Mouse (Mus musculus) midbrain, embryonic 15.5 days (tissue): ENCODE measurements around the gene Allc. TPM values are rescaled to one million over a fixed set of nuclear protein-coding genes. Genes with fewer than 3 reads are reported as not detected.

ENCODE experiments used
- ATAC-seq: fragments of 200-750 bp; cut with Nextera tagmentation; replicated peaks from 2 replicates; pipeline ENCODE4 v1.8.0; 2017; ENCODE audit warnings: moderate TSS enrichment
- H3K27ac ChIP-seq: fragments of 300-500 bp; sonication (generic); 2 replicates; pipeline ENCODE4 v1.5.1; 2015; ENCODE audit warnings: mild to moderate bottlenecking, inconsistent platforms
- H3K27me3 ChIP-seq: fragments of 300-500 bp; sonication (generic); replicated peaks from 2 replicates; pipeline ENCODE4 v1.6.1; 2015; ENCODE audit warnings: inconsistent platforms
- H3K36me3 ChIP-seq: fragments of 300-500 bp; sonication (generic); replicated peaks from 2 replicates; pipeline ENCODE4 v1.6.1; 2015; ENCODE audit warnings: inconsistent platforms
- H3K4me1 ChIP-seq: fragments of 300-500 bp; sonication (generic); 2 replicates; pipeline ENCODE4 v1.6.1; 2015; ENCODE audit warnings: inconsistent platforms
- H3K4me2 ChIP-seq: fragments of 300-500 bp; sonication (generic); 2 replicates; pipeline ENCODE4 v1.6.1; 2015; ENCODE audit warnings: inconsistent platforms, mild to moderate bottlenecking, moderate library complexity
- H3K4me3 ChIP-seq: fragments of 300-500 bp; sonication (generic); 2 replicates; pipeline ENCODE4 v1.5.1; 2015; ENCODE audit warnings: mild to moderate bottlenecking, inconsistent platforms
- H3K9ac ChIP-seq: fragments of 300-500 bp; sonication (generic); 2 replicates; pipeline ENCODE4 v1.6.1; 2015; ENCODE audit warnings: mild to moderate bottlenecking, inconsistent platforms
- H3K9me3 ChIP-seq: fragments of 300-500 bp; sonication (generic); 2 replicates; pipeline ENCODE4 v1.6.1; 2016; ENCODE audit warnings: inconsistent platforms
- WGBS: fragments of 180-500 bp; shearing (Covaris S2); methylation state at CpG from one replicate; pipeline ENCODE4 v1.1.7; 2015; ENCODE audit warnings: mixed read lengths; 5-methylcytosine and 5-hydroxymethylcytosine counted together
- polyA plus RNA-seq: library from polyadenylated mRNA; unstranded; fragments of >200 nt; fragmentation: Nextera tagmentation; extraction: Ambion mirVana; gene quantifications from 2 replicates; pipeline ENCODE4 v1.2.1, GENCODE M21; 2015

Gene Allc
- polyA plus RNA-seq, 1 experiment from 2014 or later = 0.23 TPM

GRCm38 (mm10) chr12:28607546-28608305 lies 25.4 kb upstream of the Allc start:
- H3K36me3 ChIP-seq = no peaks in the 10 kb centered on the region
- WGBS = 21% methylated on average over 17 of the region's 17 CpGs
- peak; percentile 88 for ATAC-seq
- H3K27ac ChIP-seq = peak overlapping the region; percentile 87
- H3K9ac ChIP-seq = peak overlapping the region; percentile 17
- peak overlapping the region; percentile 47 for H3K4me2 ChIP-seq
- H3K4me1 ChIP-seq = peaks cover 21% of the 10 kb centered on the region
- peak overlapping the region; percentile 18 for H3K4me3 ChIP-seq
- H3K27me3 ChIP-seq = no peaks in the 10 kb centered on the region
- no peaks in the 10 kb centered on the region for H3K9me3 ChIP-seq

- ATAC-seq = no peak
- Histone ChIP-seq H3K9me3 (no peaks in the 10 kb centered on the region), H3K36me3 (no peaks in the 10 kb centered on the region), H3K27ac (no peak overlapping the region), H3K4me3 (no peak overlapping the region), H3K4me1 (peaks cover 28% of the 10 kb centered on the region), H3K9ac (no peak overlapping the region), H3K4me2 (no peak overlapping the region), H3K27me3 (no peaks in the 10 kb centered on the region)
- 53% methylated on average over 1 of the region's 1 CpGs for WGBS
Observed at GRCm38 (mm10) chr12:28603494-28603893, 21.2 kb upstream of the Allc start.

DNA sequence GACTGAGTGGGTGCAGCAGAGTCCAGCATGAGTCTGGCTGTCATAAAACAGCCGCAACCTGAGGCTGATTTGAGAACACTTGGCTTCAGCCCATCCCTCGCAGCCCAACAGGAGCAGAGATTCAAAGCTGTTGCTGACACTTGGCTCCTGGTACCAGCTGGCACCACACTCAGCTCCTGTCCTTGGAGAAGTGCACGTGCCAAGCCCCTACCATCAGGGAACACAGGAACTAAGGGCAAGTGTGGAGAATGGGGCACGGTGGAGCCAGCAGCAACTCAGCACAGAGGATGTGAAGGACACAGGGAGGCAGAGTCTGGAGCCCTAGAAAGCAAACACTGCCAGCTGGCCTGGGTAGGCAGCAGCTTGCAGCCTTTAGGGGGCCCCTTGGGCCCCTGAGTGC lies 19.9 kb upstream of the Allc start:
- Histone ChIP-seq H3K9me3 (no peaks in the 10 kb centered on the region), H3K4me1 (peaks cover 16% of the 10 kb centered on the region), H3K36me3 (no peaks in the 10 kb centered on the region), H3K27ac (no peak overlapping the region), H3K4me2 (no peak overlapping the region), H3K27me3 (no peaks in the 10 kb centered on the region), H3K4me3 (no peak overlapping the region), H3K9ac (no peak overlapping the region)
- ATAC-seq = peak; percentile 31; the same call in 1 of the 2 replicates
- 20% methylated on average over 4 of the region's 4 CpGs for WGBS

GRCm38 (mm10) chr12:28598526-28598991 lies 16.2 kb upstream of the Allc start:
- WGBS = 61% methylated on average over 2 of the region's 2 CpGs
- Histone ChIP-seq H3K27ac (no peak overlapping the region), H3K4me1 (peaks cover 11% of the 10 kb centered on the region; the same call in 1 of the 2 replicates), H3K9ac (no peak overlapping the region), H3K9me3 (no peaks in the 10 kb centered on the region), H3K4me2 (no peak overlapping the region), H3K27me3 (no peaks in the 10 kb centered on the region), H3K4me3 (no peak overlapping the region), H3K36me3 (no peaks in the 10 kb centered on the region)
- peak; percentile 73; the same call in 1 of the 2 replicates for ATAC-seq

- no peak overlapping the region for H3K27ac ChIP-seq
Observed at GRCm38 (mm10) chr12:28598110-28598509, 15.8 kb upstream of the Allc start.

GRCm38 (mm10) chr12:28597699-28598098 lies 15.4 kb upstream of the Allc start:
- Histone ChIP-seq H3K4me2 (no peak overlapping the region), H3K9ac (no peak overlapping the region), H3K27me3 (no peaks in the 10 kb centered on the region), H3K4me1 (peaks cover 11% of the 10 kb centered on the region; the same call in 1 of the 2 replicates), H3K4me3 (no peak overlapping the region), H3K27ac (no peak overlapping the region), H3K9me3 (no peaks in the 10 kb centered on the region), H3K36me3 (no peaks in the 10 kb centered on the region)
- 88% methylated on average over 9 of the region's 9 CpGs for WGBS
- no peak for ATAC-seq

More at GRCm38 (mm10) chr12:28598110-28598509, 15.8 kb upstream of the Allc start:
- no peak overlapping the region for H3K4me3 ChIP-seq
- H3K36me3 ChIP-seq = no peaks in the 10 kb centered on the region
- ATAC-seq = no peak
- H3K9ac ChIP-seq = no peak overlapping the region
- WGBS = 72% methylated on average over 3 of the region's 3 CpGs
- H3K27me3 ChIP-seq = no peaks in the 10 kb centered on the region
- no peaks in the 10 kb centered on the region for H3K9me3 ChIP-seq
- H3K4me1 ChIP-seq = peaks cover 11% of the 10 kb centered on the region; the same call in 1 of the 2 replicates
- H3K4me2 ChIP-seq = no peak overlapping the region

DNA sequence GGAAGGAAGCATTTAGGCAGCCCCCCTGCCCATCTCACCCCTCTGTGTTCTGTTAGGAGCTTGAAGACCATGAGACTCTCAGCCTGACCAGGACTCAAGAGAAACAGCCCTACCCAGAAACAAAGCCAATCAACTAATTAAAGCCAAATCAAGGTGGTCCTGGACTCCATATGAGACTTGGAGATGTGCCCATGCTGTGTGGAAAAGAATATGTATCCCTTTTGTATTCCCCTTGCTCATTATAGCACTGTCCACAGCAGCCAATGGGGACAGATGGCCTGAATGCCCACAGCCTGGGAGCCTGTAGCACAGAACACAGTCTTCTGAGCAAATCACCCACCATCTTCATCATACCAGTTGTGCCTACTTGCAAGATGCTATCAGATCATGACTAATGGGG lies 14.5 kb upstream of the Allc start:
- no peak overlapping the region for H3K27ac ChIP-seq
- no peaks in the 10 kb centered on the region for H3K27me3 ChIP-seq
- H3K9ac ChIP-seq = no peak overlapping the region
- peaks cover 3% of the 10 kb centered on the region; the same call in 1 of the 2 replicates for H3K4me1 ChIP-seq
- no peak for ATAC-seq
- H3K4me3 ChIP-seq = no peak overlapping the region
- H3K4me2 ChIP-seq = no peak overlapping the region
- no peaks in the 10 kb centered on the region for H3K9me3 ChIP-seq
- no peaks in the 10 kb centered on the region for H3K36me3 ChIP-seq

DNA sequence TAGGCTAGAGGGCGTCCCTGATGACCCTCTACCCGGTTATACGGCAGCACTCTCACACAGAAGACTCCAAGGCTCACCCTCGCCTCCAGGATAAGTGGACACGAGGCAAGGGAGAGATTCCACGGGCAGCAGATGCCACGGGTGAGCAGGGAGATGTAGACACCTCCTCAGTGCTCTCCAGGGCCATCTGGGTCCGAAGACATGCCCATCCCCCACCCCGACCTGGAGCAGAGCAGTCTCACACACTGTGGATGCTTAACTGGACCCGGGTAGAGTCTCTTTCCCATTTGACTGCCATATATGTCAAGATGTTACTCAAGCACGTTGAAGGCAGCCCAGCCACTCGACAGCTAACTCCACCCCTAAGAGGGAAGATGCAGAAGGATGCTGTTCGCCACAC lies 8.1 kb upstream of the Allc start:
- no peak overlapping the region for H3K9ac ChIP-seq
- 48% methylated on average over 13 of the region's 13 CpGs for WGBS
- H3K9me3 ChIP-seq = no peaks in the 10 kb centered on the region
- no peaks in the 10 kb centered on the region for H3K36me3 ChIP-seq
- no peak overlapping the region for H3K4me3 ChIP-seq
- H3K27ac ChIP-seq = peak overlapping the region; percentile 73
- no peaks in the 10 kb centered on the region for H3K27me3 ChIP-seq
- peaks cover 31% of the 10 kb centered on the region for H3K4me1 ChIP-seq
- no peak for ATAC-seq
- no peak overlapping the region for H3K4me2 ChIP-seq

- WGBS = 10% methylated on average over 24 of the region's 24 CpGs
- no peaks in the 10 kb centered on the region for H3K36me3 ChIP-seq
- ATAC-seq = peak; percentile 93
- H3K9me3 ChIP-seq = no peaks in the 10 kb centered on the region
- H3K4me2 ChIP-seq = peak overlapping the region; percentile 53
- peak overlapping the region; percentile 73 for H3K27ac ChIP-seq
- H3K4me3 ChIP-seq = peak overlapping the region; percentile 29
- H3K9ac ChIP-seq = peak overlapping the region; percentile 36; the same call in 1 of the 2 replicates
- peaks cover 31% of the 10 kb centered on the region for H3K4me1 ChIP-seq
- H3K27me3 ChIP-seq = no peaks in the 10 kb centered on the region
Observed at GRCm38 (mm10) chr12:28589090-28589868, 7.0 kb upstream of the Allc start.

DNA sequence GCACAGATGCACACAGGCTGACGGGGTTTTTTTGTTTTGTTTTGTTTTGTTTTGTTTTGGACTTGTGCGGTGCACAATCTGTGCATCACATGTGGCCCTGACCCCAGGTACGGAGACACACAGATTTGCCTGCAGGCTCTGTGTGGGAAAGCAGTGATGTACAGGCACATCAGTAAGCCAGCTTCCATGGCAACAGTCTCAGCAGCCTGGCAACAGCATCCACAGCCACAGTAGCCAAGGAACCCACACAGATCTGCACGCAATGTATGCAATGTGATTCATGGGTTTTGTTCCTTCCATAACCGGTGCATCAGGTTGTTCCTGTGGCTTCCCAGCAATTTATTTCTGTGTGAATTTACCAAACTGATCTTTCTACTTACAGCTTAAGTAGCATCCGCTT lies 5.6 kb upstream of the Allc start:
- Histone ChIP-seq H3K9ac (no peak overlapping the region), H3K4me3 (no peak overlapping the region), H3K9me3 (no peaks in the 10 kb centered on the region), H3K4me1 (peaks cover 31% of the 10 kb centered on the region), H3K27ac (peak overlapping the region; percentile 73), H3K36me3 (no peaks in the 10 kb centered on the region), H3K4me2 (no peak overlapping the region), H3K27me3 (no peaks in the 10 kb centered on the region)
- 37% methylated on average over 6 of the region's 6 CpGs for WGBS
- peak; percentile 56 for ATAC-seq

GRCm38 (mm10) chr12:28584036-28584435 lies 1.7 kb upstream of the Allc start:
- no peaks in the 10 kb centered on the region for H3K36me3 ChIP-seq
- no peak for ATAC-seq
- peaks cover 18% of the 10 kb centered on the region for H3K4me1 ChIP-seq

DNA sequence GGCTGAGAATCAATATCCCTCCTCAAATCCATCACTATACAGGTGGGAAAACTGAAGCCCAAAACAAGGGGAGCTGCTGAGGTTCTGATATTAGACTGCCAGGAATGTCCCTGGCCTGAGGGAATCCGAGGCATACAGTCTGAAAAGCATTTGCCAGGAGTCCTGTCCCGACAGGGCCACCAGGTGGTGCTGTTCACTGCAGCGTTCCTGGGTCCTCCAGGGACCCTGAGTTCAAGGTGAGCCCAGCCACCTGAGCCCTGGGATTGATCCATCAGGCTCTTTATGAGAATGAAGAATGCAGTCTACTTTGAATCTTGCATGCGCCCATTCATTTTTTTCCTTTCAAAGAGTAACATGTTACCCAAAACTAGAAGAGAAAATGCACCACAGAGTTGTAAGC lies 3.2 kb downstream of the Allc start:
- H3K4me1 ChIP-seq = no peaks in the 10 kb centered on the region
- no peak overlapping the region for H3K9ac ChIP-seq
- WGBS = 29% methylated on average over 4 of the region's 4 CpGs
- H3K36me3 ChIP-seq = no peaks in the 10 kb centered on the region
- H3K9me3 ChIP-seq = no peaks in the 10 kb centered on the region
- H3K4me2 ChIP-seq = no peak overlapping the region
- no peaks in the 10 kb centered on the region for H3K27me3 ChIP-seq
- ATAC-seq = no peak
- no peak overlapping the region for H3K27ac ChIP-seq
- H3K4me3 ChIP-seq = no peak overlapping the region

More at GRCm38 (mm10) chr12:28584036-28584435, 1.7 kb upstream of the Allc start:
- Histone ChIP-seq H3K4me2 (no peak overlapping the region), H3K9ac (no peak overlapping the region), H3K9me3 (no peaks in the 10 kb centered on the region), H3K4me3 (no peak overlapping the region), H3K27ac (no peak overlapping the region), H3K27me3 (no peaks in the 10 kb centered on the region)
- WGBS = 68% methylated on average over 3 of the region's 3 CpGs
